Mouse (Mus musculus) frontal cortex, adult 2 months (tissue): ENCODE measurements at regions not wholly inside any gene's neighbourhood (a gene's known extent, or its start where the extent isn't known, plus 50 kb on each side); places are given as distances from the start of the nearest gene placed in this dataset.

Experiments used
- DNase-seq, 2 experiments: peaks; one replicate each; pipeline ENCODE4 v3.0.0; 2022; ENCODE audit warnings: low spot score in 1 of 2; ENCODE audit errors: extremely low spot score in 1 of 2

DNA sequence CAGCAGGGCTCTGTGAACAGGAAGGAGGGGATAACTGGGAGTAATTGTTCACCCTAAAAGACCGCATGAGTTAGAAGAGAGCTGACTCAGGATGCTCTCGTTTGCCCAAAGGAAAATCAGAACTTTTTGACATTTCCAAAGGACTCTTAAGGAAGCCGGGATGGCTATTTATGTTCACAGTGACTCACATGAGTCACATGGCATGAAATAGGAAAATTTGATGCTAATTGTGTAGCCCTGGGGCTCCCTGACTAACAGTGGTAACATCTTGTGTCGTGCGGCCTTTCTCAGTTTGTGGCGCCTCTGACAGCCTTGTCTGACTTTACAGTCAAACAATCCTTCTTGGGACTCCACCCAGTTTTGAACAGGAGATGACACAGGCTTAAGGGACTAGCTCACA lies 51.9 kb upstream of the Cacna1a start:
- DNase-seq = peak; percentile 45 to 71

DNA sequence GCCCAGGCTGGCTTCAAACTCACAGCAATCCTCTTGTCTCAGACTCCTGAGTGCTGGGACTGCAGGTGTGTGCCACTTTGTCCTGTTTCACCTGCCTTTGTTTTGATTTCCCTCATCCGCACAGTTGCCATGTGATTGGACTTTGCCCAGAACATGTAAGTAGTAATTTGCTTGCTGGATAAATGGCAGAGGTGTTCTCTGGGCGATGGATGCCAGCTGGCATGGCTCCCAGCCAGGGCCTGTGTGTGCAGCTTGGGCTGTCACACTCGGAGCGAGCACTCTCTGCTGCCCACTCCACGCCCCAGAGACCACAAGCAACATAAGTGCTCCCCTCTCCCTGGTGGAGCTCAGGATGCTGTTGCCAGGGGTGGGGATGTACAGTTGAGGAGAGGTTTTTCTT lies 53.9 kb upstream of the Cacna1a start:
- DNase-seq = peak in 1 of 2 experiments; percentile 52

DNA sequence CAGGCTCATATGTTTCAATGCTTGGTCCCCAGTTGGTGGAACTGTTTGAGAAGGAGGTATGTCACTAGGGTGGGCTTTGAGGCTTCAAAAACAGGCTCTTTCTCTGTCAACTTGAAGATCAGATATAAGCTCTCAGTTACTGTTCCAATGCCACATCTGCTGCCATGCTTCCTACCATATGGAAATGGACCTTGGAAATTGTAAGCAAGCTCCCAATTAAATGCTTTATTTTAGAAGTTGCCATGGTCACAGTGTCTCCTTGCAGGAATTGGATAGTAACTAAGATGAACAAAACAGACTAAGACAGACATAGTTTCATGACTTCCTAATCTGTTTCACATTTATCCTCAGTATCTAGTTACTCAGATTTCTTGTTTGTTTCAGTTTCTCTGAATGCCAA lies 56.7 kb upstream of the Cacna1a start:
- DNase-seq = peak in 1 of 2 experiments; percentile 28

DNA sequence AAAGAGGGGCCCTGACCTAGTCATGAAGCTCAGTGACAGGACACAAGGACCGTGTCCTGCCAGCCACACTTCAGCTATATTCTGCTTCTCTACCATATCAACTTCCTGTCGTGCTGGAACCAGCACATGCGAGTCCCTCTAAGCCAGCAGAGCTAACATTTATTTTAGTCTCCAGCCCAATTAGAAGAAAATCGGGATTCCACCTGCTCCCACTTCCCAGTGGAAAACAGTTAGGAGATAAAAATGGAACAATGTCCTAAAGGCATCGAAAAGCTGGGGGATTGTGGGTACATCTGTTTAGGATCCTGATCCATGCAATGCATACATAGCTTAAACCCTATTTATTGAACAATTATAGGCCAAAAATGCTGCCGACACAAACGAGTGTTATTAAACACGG lies 58.7 kb upstream of the Cacna1a start:
- peak; percentile 20 to 37 for DNase-seq

DNA sequence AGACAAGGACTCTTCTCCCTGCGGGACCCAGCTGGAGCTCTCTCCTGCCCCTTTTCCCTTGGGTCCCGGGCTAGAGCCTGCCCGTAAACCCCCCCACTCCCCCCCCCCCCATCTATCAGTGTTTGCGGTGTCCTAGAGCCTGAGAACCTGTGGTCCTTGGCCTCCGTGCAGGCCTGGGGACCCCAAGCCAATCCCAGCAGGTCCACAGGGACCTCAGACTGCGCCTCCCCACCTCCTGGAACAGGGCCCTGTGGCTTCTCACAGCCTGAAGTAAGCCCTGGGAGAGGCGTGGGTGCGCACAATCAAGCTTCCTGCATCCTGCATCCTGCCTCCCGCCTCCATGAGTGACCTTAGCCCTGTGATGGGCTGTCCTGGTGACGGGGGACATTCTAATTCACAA lies 52.6 kb upstream of the Ccdc130 start:
- DNase-seq = no peak

DNA sequence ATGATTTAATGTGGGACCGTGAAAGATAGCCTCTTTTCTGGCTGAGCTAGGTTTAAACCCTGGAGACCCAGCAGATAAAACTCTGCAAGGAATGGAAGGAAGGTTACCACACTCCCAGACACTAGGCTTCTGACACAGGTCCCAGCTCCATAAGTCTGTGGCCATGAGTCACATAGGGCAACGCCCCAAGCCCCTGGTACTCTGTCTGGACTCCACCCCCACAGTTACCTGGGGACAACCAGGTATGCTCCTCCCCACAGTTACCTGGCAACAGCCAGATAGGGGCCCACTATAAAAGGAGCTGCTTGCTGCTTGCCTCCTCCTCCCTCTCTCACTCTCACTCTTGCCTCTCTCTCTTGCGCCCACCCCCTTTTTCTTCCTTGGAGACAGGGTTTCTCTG lies 51.7 kb upstream of the Ccdc130 start:
- DNase-seq = no peak
